Mouse (Mus musculus): ENCODE data around the gene Atp5k.

DNA sequence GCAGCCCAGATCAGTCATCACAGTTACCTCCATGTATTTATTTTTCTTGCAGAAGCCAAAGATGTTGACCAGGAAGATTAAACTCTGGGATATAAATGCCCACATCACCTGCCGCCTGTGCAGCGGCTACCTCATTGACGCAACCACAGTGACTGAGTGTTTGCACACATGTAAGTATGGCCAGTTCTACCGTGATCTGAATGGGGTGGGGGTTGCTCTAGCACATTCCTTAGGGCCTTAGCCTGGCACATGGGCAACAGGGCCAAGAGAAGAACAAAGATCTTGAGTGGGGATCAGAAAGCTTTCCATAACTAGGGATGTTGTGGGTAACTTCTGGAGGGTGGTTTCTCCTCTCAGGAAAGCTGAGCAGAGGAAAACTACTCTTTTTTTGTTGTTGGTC lies 39.5 kb upstream of the Atp5k start:
- TF ChIP-seq POLR2A (IDR thresholded peaks at IDR 0.05; ENCODE audit: borderline replicate concordance, extremely low read depth, low read depth, low read length) = no peak
- no peak for TF ChIP-seq CTCF (IDR thresholded peaks at IDR 0.05; ENCODE audit: insufficient read depth, low read length)
